Mouse (Mus musculus) stomach, embryonic 16.5 days (tissue): ENCODE results near the gene Nceh1. TPM values are rescaled to one million over a fixed set of nuclear protein-coding genes. Genes with fewer than 3 reads are reported as not detected.

Source experiments
- ATAC-seq: fragments of 200-750 bp; cut with Nextera tagmentation; 2 replicates; pipeline ENCODE4 v1.8.0; 2017; ENCODE audit warnings: moderate number of reproducible peaks, moderate TSS enrichment; ENCODE audit not compliant: insufficient read depth, low FRiP score
- H3K27ac ChIP-seq: fragments of 300-500 bp; sonication (generic); 2 replicates; pipeline ENCODE4 v1.5.1; 2014; ENCODE audit warnings: low read length
- H3K27me3 ChIP-seq: fragments of 300-500 bp; sonication (generic); 2 replicates; pipeline ENCODE4 v1.6.1; 2014; ENCODE audit warnings: low read length, control low read depth, mixed read lengths; ENCODE audit not compliant: control insufficient read depth, insufficient read depth
- H3K36me3 ChIP-seq: fragments of 300-500 bp; sonication (generic); 2 replicates; pipeline ENCODE4 v1.6.1; 2014; ENCODE audit warnings: low read length; ENCODE audit not compliant: control insufficient read depth, insufficient read depth
- H3K4me1 ChIP-seq: fragments of 300-500 bp; sonication (generic); 2 replicates; pipeline ENCODE4 v1.6.1; 2014; ENCODE audit warnings: low read length, control low read depth, mixed read lengths; ENCODE audit not compliant: control insufficient read depth, insufficient read depth
- H3K4me2 ChIP-seq: fragments of 300-500 bp; sonication (generic); 2 replicates; pipeline ENCODE4 v1.6.1; 2014; ENCODE audit warnings: low read depth, low read length, mixed read lengths
- H3K4me3 ChIP-seq: fragments of 300-500 bp; sonication (generic); replicated peaks from 2 replicates; pipeline ENCODE4 v1.5.1; 2014; ENCODE audit warnings: mild to moderate bottlenecking, low read length
- H3K9ac ChIP-seq: fragments of 300-500 bp; sonication (generic); 2 replicates; pipeline ENCODE4 v1.6.1; 2014; ENCODE audit warnings: low read length
- H3K9me3 ChIP-seq: fragments of 300-500 bp; sonication (generic); replicated peaks from 2 replicates; pipeline ENCODE4 v1.6.1; 2016; ENCODE audit warnings: low read length, control low read depth; ENCODE audit not compliant: control insufficient read depth
- WGBS: fragments of 180-500 bp; shearing (Covaris S2); extraction: QIAGEN DNeasy Blood & Tissue Kit; methylation state at CpG from one replicate; pipeline ENCODE4 v1.1.7; 2014; 5-methylcytosine and 5-hydroxymethylcytosine counted together
- polyA plus RNA-seq: library from polyadenylated mRNA; unstranded; fragments of >200 nt; fragmentation: Nextera tagmentation; extraction: Ambion mirVana; gene quantifications from 2 replicates; pipeline ENCODE4 v1.2.1, GENCODE M21; 2015

Nceh1 gene
- polyA plus RNA-seq, 1 experiment from 2014 or later: 8.6 TPM

- Histone ChIP-seq H3K9ac (no peak overlapping the region), H3K27ac (no peak overlapping the region), H3K9me3 (no peaks in the 10 kb centered on the region), H3K4me3 (no peak overlapping the region), H3K4me1 (no peaks in the 10 kb centered on the region), H3K27me3 (no peaks in the 10 kb centered on the region), H3K4me2 (no peak overlapping the region), H3K36me3 (no peaks in the 10 kb centered on the region)
- no peak for ATAC-seq
- 77% methylated on average over 4 of the region's 4 CpGs for WGBS
Measured at GRCm38 (mm10) chr3:27300451-27300850, 117.7 kb downstream of the Nceh1 start.

GRCm38 (mm10) chr3:27302339-27303022, 119.7 kb downstream of the Nceh1 start:
- no peaks in the 10 kb centered on the region for H3K36me3 ChIP-seq
- H3K27ac ChIP-seq: no peak overlapping the region
- H3K27me3 ChIP-seq: no peaks in the 10 kb centered on the region
- ATAC-seq: no peak
- no peaks in the 10 kb centered on the region for H3K9me3 ChIP-seq
- H3K4me3 ChIP-seq: no peak overlapping the region
- H3K4me2 ChIP-seq: no peak overlapping the region
- 55% methylated on average over 9 of the region's 9 CpGs for WGBS
- no peaks in the 10 kb centered on the region for H3K4me1 ChIP-seq
- H3K9ac ChIP-seq: no peak overlapping the region

- Histone ChIP-seq H3K9ac (no peak overlapping the region), H3K36me3 (no peaks in the 10 kb centered on the region), H3K27me3 (no peaks in the 10 kb centered on the region), H3K4me2 (no peak overlapping the region), H3K4me1 (no peaks in the 10 kb centered on the region), H3K4me3 (no peak overlapping the region), H3K27ac (no peak overlapping the region), H3K9me3 (no peaks in the 10 kb centered on the region)
- 84% methylated on average over 10 of the region's 10 CpGs for WGBS
- ATAC-seq: no peak
Measured at GRCm38 (mm10) chr3:27306815-27307214, 124.0 kb downstream of the Nceh1 start.

GRCm38 (mm10) chr3:27310973-27311372, 128.2 kb downstream of the Nceh1 start:
- Histone ChIP-seq H3K4me3 (no peak overlapping the region), H3K9me3 (no peaks in the 10 kb centered on the region), H3K27me3 (no peaks in the 10 kb centered on the region), H3K27ac (no peak overlapping the region), H3K4me2 (no peak overlapping the region), H3K4me1 (no peaks in the 10 kb centered on the region), H3K9ac (no peak overlapping the region), H3K36me3 (no peaks in the 10 kb centered on the region)
- WGBS: 93% methylated on average over 7 of the region's 7 CpGs
- ATAC-seq: no peak

- Histone ChIP-seq H3K9me3 (no peaks in the 10 kb centered on the region), H3K4me2 (no peak overlapping the region), H3K27ac (no peak overlapping the region), H3K4me3 (no peak overlapping the region), H3K9ac (no peak overlapping the region), H3K27me3 (no peaks in the 10 kb centered on the region), H3K36me3 (no peaks in the 10 kb centered on the region), H3K4me1 (no peaks in the 10 kb centered on the region)
- ATAC-seq: no peak
- WGBS: 82% methylated on average over 4 of the region's 4 CpGs
Measured at GRCm38 (mm10) chr3:27311475-27311874, 128.7 kb downstream of the Nceh1 start.

DNA sequence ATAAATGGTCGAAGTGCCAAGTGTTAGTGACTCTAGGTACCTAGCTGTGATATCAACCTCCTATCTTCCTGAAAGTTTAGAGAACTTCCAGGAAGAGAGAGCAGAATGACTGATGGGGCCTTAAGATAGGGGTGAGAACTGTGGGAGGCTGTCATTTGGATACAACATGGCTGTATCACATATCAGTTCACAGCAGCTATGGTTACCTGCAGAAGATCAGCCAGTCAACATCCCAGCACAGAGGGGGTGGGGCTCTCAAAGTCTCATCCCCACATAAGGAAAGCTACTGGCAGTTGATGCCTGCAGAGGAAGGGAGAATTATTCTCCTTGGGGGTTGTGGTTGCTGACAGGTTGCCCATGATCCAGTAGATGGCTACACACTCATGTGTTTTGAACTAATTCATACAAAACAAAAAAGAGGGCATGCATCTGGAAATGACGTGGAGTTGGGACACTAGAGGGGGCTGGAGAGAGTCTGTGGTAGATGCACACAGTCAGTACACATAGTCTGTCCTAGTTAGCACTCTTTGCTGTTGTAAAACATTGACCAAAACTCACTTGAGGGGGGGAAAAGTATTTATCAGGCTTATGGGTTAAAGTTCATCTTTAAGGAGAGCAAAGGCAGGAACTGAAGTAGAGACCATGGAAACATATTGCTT, 131.9 kb downstream of the Nceh1 start:
- Histone ChIP-seq H3K4me3 (no peak overlapping the region), H3K27me3 (no peaks in the 10 kb centered on the region), H3K9ac (no peak overlapping the region), H3K36me3 (no peaks in the 10 kb centered on the region), H3K27ac (no peak overlapping the region), H3K4me1 (peaks cover 7% of the 10 kb centered on the region; the same call in 1 of the 2 replicates), H3K9me3 (no peaks in the 10 kb centered on the region), H3K4me2 (no peak overlapping the region)
- WGBS: 62% methylated on average over 2 of the region's 2 CpGs
- no peak for ATAC-seq

DNA sequence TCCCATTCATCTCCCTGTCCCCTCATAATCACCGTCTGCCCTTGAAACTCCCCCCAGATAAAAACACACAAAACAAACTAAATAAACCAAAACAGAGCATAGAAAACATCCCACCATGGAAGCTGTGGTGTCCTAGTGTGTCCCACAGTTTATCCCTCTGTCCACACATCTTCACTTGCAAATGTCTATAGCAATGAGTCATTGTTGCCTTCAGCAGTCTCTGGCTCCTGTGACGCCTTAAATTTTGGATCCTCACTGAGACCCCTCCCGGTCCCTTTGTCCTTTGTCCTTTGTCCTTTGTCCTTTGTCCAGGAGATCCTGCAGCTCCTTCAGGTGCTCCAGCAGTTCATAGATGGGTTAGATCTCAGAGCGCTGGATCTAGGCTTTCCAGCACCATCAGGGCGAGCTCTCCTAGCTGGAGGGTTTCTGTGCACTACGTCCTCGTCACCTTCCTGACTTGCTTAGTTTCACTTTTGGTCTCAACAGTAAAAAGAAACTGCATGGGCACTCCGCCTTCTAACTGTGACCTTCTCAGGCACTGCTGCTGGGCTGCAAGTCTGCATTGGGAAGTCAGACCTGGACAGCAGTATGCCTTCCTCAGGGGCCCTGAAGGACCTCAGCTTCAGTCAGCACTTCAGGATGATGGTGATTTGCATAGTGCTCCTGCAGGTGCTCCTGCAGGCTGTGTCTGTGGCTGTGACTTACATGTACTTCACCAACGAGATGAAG, 134.0 kb downstream of the Nceh1 start, which contains the start of gene Tnfsf10:
Tnfsf10 (plus strand) TSS at position 470 of the 729 bp plus-strand sequence.
- H3K9me3 ChIP-seq: no peaks in the 10 kb centered on the region
- 63% methylated on average over 9 of the region's 9 CpGs for WGBS
- peak within 1 kb of the TSS; percentile 47 for H3K4me2 ChIP-seq
- H3K9ac ChIP-seq: peak within 1 kb of the TSS; percentile 43; the same call in 1 of the 2 replicates
- H3K4me1 ChIP-seq: peaks cover 7% of the 10 kb centered on the region; the same call in 1 of the 2 replicates
- ATAC-seq: peak; percentile 53; the same call in 1 of the 2 replicates
- H3K27me3 ChIP-seq: no peaks in the 10 kb centered on the region
- no peaks in the 10 kb centered on the region for H3K36me3 ChIP-seq
- 0 out of 2 replicates have a peak within 1 kb of the TSS, but pooled peaks have one; percentile 40 for H3K27ac ChIP-seq
- peak within 1 kb of the TSS; percentile 29 for H3K4me3 ChIP-seq

- peak overlapping the region; percentile 47 for H3K4me2 ChIP-seq
- ATAC-seq: 0 out of 2 replicates have a peak, but pooled peaks have one; percentile 10
- 21% methylated on average over 4 of the region's 4 CpGs for WGBS
- no peaks in the 10 kb centered on the region for H3K9me3 ChIP-seq
- H3K36me3 ChIP-seq: no peaks in the 10 kb centered on the region
- H3K27me3 ChIP-seq: no peaks in the 10 kb centered on the region
- H3K9ac ChIP-seq: peak overlapping the region; percentile 43; the same call in 1 of the 2 replicates
- H3K27ac ChIP-seq: 0 out of 2 replicates have a peak overlapping the region, but pooled peaks have one; percentile 40
- H3K4me1 ChIP-seq: peaks cover 7% of the 10 kb centered on the region; the same call in 1 of the 2 replicates
- H3K4me3 ChIP-seq: peak overlapping the region; percentile 29
Measured at GRCm38 (mm10) chr3:27317288-27318024, 134.7 kb downstream of the Nceh1 start.
